Mouse (Mus musculus): ENCODE data around the gene Arhgap35.

DNA sequence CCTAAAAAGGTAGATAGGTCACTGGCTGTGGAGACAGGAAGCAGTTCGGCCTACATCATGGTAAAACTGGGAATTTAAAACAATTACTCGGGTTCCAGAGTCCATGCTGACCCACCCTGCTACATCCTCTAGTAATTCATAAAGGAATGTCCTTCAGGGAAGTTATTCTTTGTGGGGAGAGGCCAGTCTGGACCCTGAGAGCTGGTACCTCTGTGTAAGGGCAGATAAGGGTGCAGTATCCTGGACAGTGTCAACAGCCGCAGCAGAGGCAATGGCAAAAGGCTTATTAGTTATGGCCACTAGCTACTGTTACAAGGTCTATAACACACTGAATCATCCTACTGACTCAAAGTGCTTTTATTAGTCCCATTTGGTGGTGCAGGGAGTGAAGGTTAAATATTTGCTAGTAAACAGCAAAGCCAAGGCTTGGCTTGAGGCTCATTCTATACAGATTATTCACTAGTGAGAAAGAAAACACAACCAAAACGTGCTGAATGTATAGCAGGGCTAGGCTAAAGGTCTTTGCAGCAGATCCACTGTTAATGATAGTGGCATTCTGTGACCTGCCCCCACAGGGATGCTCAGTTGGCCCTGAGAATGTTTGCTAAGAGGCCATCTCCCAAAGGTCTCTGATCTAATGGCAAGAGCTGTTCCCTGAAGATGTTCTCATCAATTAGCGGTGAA lies 77.4 kb downstream of the Arhgap35 start:
- TF ChIP-seq EP300 (IDR thresholded peaks at IDR 0.05; ENCODE audit: low read depth) (no peak), CTCF (IDR thresholded peaks at IDR 0.05; ENCODE audit: low read depth) (no peak)
